Mouse (Mus musculus) liver, adult 2 months (tissue): Measurements from ENCODE around the gene Odf3l1.

Source experiments
- CTCF ChIP-seq: fragments of 200-500 bp; IDR thresholded peaks from 2 replicates; pipeline ENCODE4 v1.5.1; 2011; ENCODE audit warnings: low read depth, low read length, control low read depth
- POLR2A ChIP-seq: fragments of 200-500 bp; IDR thresholded peaks from 2 replicates; pipeline ENCODE4 v1.6.1; 2011; ENCODE audit warnings: low read length, control low read depth; ENCODE audit not compliant: insufficient read depth; ENCODE audit errors: extremely low read depth

DNA sequence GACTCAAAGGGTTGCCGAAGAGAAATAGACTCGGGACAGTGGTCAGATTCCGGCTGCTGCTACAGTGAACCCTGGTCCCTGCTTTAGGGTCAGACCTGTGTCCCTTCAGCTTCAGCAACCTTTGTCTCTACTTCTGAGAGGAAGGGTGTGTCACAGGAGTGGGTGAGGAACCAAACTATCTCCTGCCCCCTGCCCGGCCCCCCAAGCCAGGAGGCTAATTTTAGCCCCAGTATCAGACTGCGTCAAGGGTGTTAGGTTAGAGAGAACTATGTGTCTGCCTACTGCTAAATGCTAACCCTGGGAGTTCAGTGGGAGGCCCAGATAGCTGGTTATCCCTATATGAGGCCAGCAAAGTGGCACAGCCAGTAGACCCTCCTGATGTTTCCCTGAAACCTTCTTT is 29.3 kb downstream of the Odf3l1 start:
- TF ChIP-seq CTCF = no peak
- TF ChIP-seq POLR2A = no peak
